Mouse (Mus musculus): ENCODE measurements at regions not wholly inside any gene's neighbourhood (a gene's known extent, or its start where the extent isn't known, plus 50 kb on each side); places are given as distances from the start of the nearest gene placed in this dataset.

DNA sequence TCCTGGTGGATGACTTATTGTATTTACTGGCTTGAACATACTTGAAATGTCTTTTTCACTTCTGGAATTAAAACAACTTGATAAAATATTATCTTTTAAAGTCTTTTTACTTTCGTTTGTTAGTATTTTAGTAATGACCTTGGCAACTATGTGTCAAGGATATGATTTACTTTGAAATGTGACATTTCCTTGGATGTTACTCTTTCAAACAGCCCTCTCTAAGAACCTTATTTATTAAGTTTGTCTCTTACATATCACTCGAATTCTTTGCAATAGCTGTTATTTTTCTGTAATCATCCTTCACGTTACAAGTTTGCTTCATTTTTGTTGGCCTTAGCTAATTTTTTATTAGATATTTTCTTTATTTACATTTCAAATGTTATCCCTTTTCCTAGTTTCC, 469.8 kb downstream of the Eepd1 start:
- DNase-seq: no peak

DNA sequence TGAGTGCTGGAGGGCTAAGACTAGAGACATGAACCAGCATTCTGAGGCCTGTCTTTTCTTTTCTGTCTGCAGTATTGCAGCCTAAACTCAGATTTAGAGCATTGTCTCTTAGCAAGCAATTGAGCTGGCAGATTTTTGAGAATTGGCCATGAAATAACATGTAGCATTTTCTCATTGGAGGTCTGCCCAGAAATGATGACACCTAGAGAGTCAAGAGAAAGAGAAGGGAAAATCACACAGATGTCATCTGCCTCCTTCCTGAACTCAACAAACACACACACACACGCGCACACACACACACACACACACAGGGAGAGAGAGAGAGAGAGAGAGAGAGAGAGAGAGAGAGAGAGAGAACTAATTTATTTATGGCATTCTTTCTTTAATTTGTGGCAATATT, 477.7 kb downstream of the Eepd1 start:
- DNase-seq: peak; percentile 8

DNA sequence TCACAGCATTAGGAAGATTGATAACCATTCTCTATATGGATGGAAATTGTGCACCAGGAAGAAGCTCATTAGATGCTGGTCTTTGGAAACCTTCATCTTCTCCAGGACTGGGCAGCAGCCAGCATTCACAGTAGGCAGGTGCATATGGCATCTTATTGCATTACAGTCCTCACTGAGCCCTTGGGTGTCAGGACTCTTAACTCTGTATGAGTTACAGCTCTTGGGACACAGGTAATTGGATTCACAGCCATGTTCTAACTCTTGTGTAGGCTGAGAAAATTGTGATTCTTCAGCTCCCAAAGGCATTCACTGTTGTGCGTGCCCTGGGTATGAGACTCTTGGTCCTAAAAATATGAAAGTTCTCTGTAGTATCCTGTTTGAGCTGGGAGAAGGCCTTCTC, 504.1 kb downstream of the Eepd1 start:
- no peak for DNase-seq

DNA sequence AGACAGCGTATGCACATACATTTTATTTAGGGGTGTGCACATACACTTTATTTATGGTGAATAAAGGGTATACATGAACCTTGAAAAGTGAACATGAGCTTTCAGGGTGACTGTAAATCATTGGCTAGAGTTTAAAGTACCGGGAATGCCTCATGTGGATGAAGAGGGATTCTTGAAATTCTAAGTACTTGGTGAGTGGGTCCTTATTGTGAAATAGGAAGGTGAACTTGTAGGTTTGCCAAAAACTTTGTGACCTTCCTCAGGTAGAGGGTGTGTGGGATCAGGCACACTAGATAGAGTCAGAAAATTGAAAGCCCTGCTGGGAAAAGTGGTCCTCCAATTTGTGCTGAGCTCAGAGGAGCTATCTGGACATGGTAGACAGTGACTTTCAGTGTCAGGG, 504.6 kb downstream of the Eepd1 start:
- peak; percentile 43 for DNase-seq

DNA sequence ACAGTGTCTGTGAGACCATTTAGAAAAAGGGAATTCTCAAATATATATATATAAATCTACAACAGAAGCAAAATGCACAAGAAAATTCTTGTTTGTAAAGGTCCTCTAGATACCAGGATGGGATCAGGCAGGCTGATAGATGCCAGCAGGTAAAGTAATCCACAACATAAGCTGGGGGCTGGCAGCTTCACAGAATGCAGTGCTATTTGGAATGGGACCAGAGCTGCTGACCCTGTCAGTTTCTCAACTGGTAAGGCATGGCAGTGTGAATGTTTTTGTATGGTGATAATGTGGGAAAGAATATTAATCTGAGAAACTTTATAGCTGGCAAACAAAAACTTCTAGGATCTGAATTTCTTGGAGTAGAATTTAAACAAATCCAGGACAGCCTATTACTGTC, 520.5 kb downstream of the Eepd1 start:
- no peak for DNase-seq
